Mouse (Mus musculus): ENCODE measurements around the gene Zfp217. TPM values are rescaled to one million over a fixed set of nuclear protein-coding genes. Genes with fewer than 3 reads are reported as not detected.

The Zfp217 gene
- total and polyA plus RNA-seq, 3 experiments: 5.3 to 12.1 (median 10.0) TPM

DNA sequence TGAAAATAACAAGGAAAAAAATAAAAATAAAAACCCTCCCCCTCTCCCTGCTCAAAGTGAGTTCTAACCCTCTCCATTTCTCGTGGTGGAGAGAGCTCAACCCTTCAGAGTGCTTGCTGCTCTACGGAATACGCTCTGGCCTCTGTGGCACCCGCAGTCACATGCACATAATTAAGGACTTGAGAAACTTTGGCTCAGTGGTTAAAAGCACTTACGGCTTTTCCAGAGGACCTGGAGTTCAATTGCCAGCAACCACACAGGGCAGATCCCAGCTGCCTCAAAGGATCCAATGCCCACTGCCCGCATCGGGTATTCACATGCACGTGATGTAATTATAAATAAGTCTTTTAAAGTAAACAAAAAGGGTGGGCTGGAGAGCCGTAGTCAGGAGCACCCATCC is 41.9 kb downstream of the Zfp217 start:
- peaks cover 28 to 55% of the 10 kb centered on the region in 2 experiments for H3K36me3 ChIP-seq (replicated peaks in 1 of 2; ENCODE audit: control insufficient read depth in 1 of 2, insufficient read depth in 1 of 2, low read length in 1 of 2)
- dilution Hi-C loops (cut with MboI; ENCODE audit: extremely low pct_ligation_motif_present, extremely low pct_unique_long_range_greater_than_20kb, low sequenced_read_pairs) (no loop called here), in situ Hi-C loops (cut with MboI; ENCODE audit: low pct_ligation_motif_present, low pct_unique_long_range_greater_than_20kb, low sequenced_read_pairs) (loop anchor here (25.0 kb wide), 1 partner anchor 406 kb away; no protein-coding TSS in a partner anchor)
- no peak for TF ChIP-seq E2F4 (IDR thresholded peaks at IDR 0.05; ENCODE audit: insufficient replicate concordance, low read depth, low read length)
- peaks cover 0 to 4% of the 10 kb centered on the region in 2 experiments; a peak in 1 of 4 replicates for H3K4me1 ChIP-seq (ENCODE audit: control insufficient read depth in 1 of 2, insufficient read depth in 2 of 2)
- no peak overlapping the region for H3K9ac ChIP-seq (ENCODE audit: insufficient read depth, low read depth)
- DNase-seq (ENCODE audit: extremely low read depth): no peak
- H3K4me2 ChIP-seq (ENCODE audit: insufficient read depth, low read depth, poor library complexity, severe bottlenecking): no peak overlapping the region
- no peaks in the 10 kb centered on the region; the same call in 1 of the 2 replicates for H3K79me2 ChIP-seq (replicated peaks; ENCODE audit: control insufficient read depth, extremely low read depth, insufficient read depth, poor library complexity, severe bottlenecking)
- no peaks in the 10 kb centered on the region for H3K9me3 ChIP-seq (replicated peaks; ENCODE audit: low read length)
- H3K27ac ChIP-seq (ENCODE audit: insufficient read depth, low read depth): no peak overlapping the region
- no peaks in the 10 kb centered on the region for H3K27me3 ChIP-seq (replicated peaks)
- no peak overlapping the region for H3K4me3 ChIP-seq (replicated peaks in 1 of 3; ENCODE audit: low read depth in 2 of 3, low read length in 2 of 3, poor library complexity in 1 of 3)

- no peak for DNase-seq (ENCODE audit: extremely low read depth)
- no peak overlapping the region for H3K4me3 ChIP-seq (replicated peaks in 1 of 3; ENCODE audit: low read depth in 2 of 3, low read length in 2 of 3, poor library complexity in 1 of 3)
- no peak overlapping the region for H3K4me2 ChIP-seq (ENCODE audit: insufficient read depth, low read depth, poor library complexity, severe bottlenecking)
- no peak for TF ChIP-seq POLR2A (IDR thresholded peaks at IDR 0.05; ENCODE audit: low read depth, low read length)
- no peak for TF ChIP-seq CHD1 (IDR thresholded peaks at IDR 0.05; ENCODE audit: low read depth, low read length)
- TF ChIP-seq MYC (IDR thresholded peaks at IDR 0.05; ENCODE audit: low read depth, low read length): no peak
- TF ChIP-seq MXI1 (IDR thresholded peaks at IDR 0.05; ENCODE audit: low read depth, low read length): no peak
- no peak for TF ChIP-seq JUND (conservative IDR thresholded peaks at IDR 0.05; ENCODE audit: low read depth, low read length)
- no peak for TF ChIP-seq IRF4 (IDR thresholded peaks at IDR 0.05; ENCODE audit: low read depth, low read length)
- no peak for TF ChIP-seq TCF12 (IDR thresholded peaks at IDR 0.05; ENCODE audit: low read depth, low read length)
- peaks cover 13 to 39% of the 10 kb centered on the region in 2 experiments for H3K36me3 ChIP-seq (replicated peaks in 1 of 2; ENCODE audit: control insufficient read depth in 1 of 2, insufficient read depth in 1 of 2, low read length in 1 of 2)
- no peaks in the 10 kb centered on the region for H3K27me3 ChIP-seq (replicated peaks)
- H3K9me3 ChIP-seq (replicated peaks; ENCODE audit: low read length): no peaks in the 10 kb centered on the region
- H3K4me1 ChIP-seq (ENCODE audit: control insufficient read depth in 1 of 2, insufficient read depth in 2 of 2): peaks cover 0 to 4% of the 10 kb centered on the region in 2 experiments; a peak in 1 of 4 replicates
- H3K79me2 ChIP-seq (replicated peaks; ENCODE audit: control insufficient read depth, extremely low read depth, insufficient read depth, poor library complexity, severe bottlenecking): no peaks in the 10 kb centered on the region; the same call in 1 of the 2 replicates
- dilution Hi-C loops (cut with MboI; ENCODE audit: extremely low pct_ligation_motif_present, extremely low pct_unique_long_range_greater_than_20kb, low sequenced_read_pairs): no loop called here
- in situ Hi-C loops (cut with MboI; ENCODE audit: low pct_ligation_motif_present, low pct_unique_long_range_greater_than_20kb, low sequenced_read_pairs): loop anchor here (25.0 kb wide), 1 partner anchor 408 kb away; no protein-coding TSS in a partner anchor
- H3K9ac ChIP-seq (ENCODE audit: insufficient read depth, low read depth): no peak overlapping the region
- no peak overlapping the region for H3K27ac ChIP-seq (ENCODE audit: insufficient read depth, low read depth)
Measured at GRCm38 (mm10) chr2:170104396-170104795, 43.5 kb downstream of the Zfp217 start.

DNA sequence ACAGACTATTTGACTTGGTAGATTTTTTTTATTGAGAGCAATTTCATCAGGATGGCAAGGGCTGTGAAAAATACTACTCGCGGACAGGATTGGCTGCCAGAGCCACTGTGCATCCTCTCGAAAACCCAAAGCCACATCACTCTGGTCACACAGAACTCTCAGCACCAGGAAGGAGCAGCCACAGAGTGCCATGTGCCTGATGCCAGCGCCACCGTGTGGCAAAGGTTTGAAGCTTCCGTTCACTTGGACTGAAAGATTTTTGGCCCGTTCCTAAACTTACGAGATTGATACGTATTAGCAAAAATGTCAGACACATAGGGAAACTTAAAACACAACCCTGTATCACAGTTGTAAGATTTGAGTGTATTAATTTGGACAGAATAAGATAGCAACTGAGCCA is 44.1 kb downstream of the Zfp217 start:
- TF ChIP-seq MAFK (IDR thresholded peaks at IDR 0.05; ENCODE audit: insufficient replicate concordance, low read length): no peak
- TF ChIP-seq NELFE (IDR thresholded peaks at IDR 0.05; ENCODE audit: low read depth, low read length): no peak
- TF ChIP-seq MAX (IDR thresholded peaks at IDR 0.05; ENCODE audit: low read length): peak; percentile 93
- TF ChIP-seq POLR2AphosphoS2 (IDR thresholded peaks at IDR 0.05; ENCODE audit: low read depth, low read length): no peak
- no peak for TF ChIP-seq CHD1 (IDR thresholded peaks at IDR 0.05; ENCODE audit: low read depth, low read length)
- no peak for TF ChIP-seq MEF2A (IDR thresholded peaks at IDR 0.05; ENCODE audit: borderline replicate concordance, low read depth, low read length)
- TF ChIP-seq SMC3 (IDR thresholded peaks at IDR 0.05; ENCODE audit: low read depth, low read length): peak; percentile 71
- peak; percentile 45 to 82 for TF ChIP-seq CTCF (conservative IDR thresholded peaks at IDR 0.05 in 1 of 2, IDR thresholded peaks at IDR 0.05 in 1 of 2; ENCODE audit: low read depth in 2 of 2, low read length in 2 of 2)
- no peak for TF ChIP-seq RCOR1 (conservative IDR thresholded peaks at IDR 0.05; ENCODE audit: low read depth, low read length)
- peak; percentile 55; the same call in 1 of the 2 replicates for TF ChIP-seq ELF1 (IDR thresholded peaks at IDR 0.05; ENCODE audit: low read depth, low read length)
- peak; percentile 98 for TF ChIP-seq MYC (IDR thresholded peaks at IDR 0.05; ENCODE audit: low read depth, low read length)
- peak; percentile 55 for TF ChIP-seq RAD21 (IDR thresholded peaks at IDR 0.05; ENCODE audit: low read depth, low read length)
- no peak for TF ChIP-seq E2F4 (IDR thresholded peaks at IDR 0.05; ENCODE audit: insufficient replicate concordance, low read depth, low read length)
- TF ChIP-seq BHLHE40 (IDR thresholded peaks at IDR 0.05; ENCODE audit: low read depth, low read length): peak; percentile 18; the same call in 1 of the 2 replicates
- no peak for TF ChIP-seq ZNF384 (IDR thresholded peaks at IDR 0.05; ENCODE audit: low read depth, low read length)
- dilution Hi-C loops (cut with MboI; ENCODE audit: extremely low pct_ligation_motif_present, extremely low pct_unique_long_range_greater_than_20kb, low sequenced_read_pairs): no loop called here
- DNase-seq (ENCODE audit: extremely low read depth): peak; percentile 66
- no peaks in the 10 kb centered on the region for H3K9me3 ChIP-seq (replicated peaks; ENCODE audit: low read length)
- peaks cover 0 to 4% of the 10 kb centered on the region in 2 experiments; a peak in 1 of 4 replicates for H3K4me1 ChIP-seq (ENCODE audit: control insufficient read depth in 1 of 2, insufficient read depth in 2 of 2)
- in situ Hi-C loops (cut with MboI; ENCODE audit: low pct_ligation_motif_present, low pct_unique_long_range_greater_than_20kb, low sequenced_read_pairs): loop anchor here (25.0 kb wide), 1 partner anchor 408 kb away; no protein-coding TSS in a partner anchor
- no peak overlapping the region for H3K27ac ChIP-seq (ENCODE audit: insufficient read depth, low read depth)
- H3K36me3 ChIP-seq (replicated peaks in 1 of 2; ENCODE audit: control insufficient read depth in 1 of 2, insufficient read depth in 1 of 2, low read length in 1 of 2): peaks cover 10 to 34% of the 10 kb centered on the region in 2 experiments
- H3K9ac ChIP-seq (ENCODE audit: insufficient read depth, low read depth): no peak overlapping the region
- no peaks in the 10 kb centered on the region; the same call in 1 of the 2 replicates for H3K79me2 ChIP-seq (replicated peaks; ENCODE audit: control insufficient read depth, extremely low read depth, insufficient read depth, poor library complexity, severe bottlenecking)
- H3K4me2 ChIP-seq (ENCODE audit: insufficient read depth, low read depth, poor library complexity, severe bottlenecking): no peak overlapping the region
- H3K4me3 ChIP-seq (replicated peaks in 1 of 3; ENCODE audit: low read depth in 2 of 3, low read length in 2 of 3, poor library complexity in 1 of 3): no peak overlapping the region
- no peaks in the 10 kb centered on the region for H3K27me3 ChIP-seq (replicated peaks)

All from CH12.LX (cell line).